Mouse (Mus musculus) G1E (cell line): ENCODE data around the gene Sptb. TPM values are rescaled to one million over a fixed set of nuclear protein-coding genes. Genes with fewer than 3 reads are reported as not detected.

Source experiments
- ATAC-seq: 2 replicates; pipeline ENCODE4 v1.8.0; 2016; ENCODE audit warnings: mild to moderate bottlenecking; ENCODE audit not compliant: insufficient number of reproducible peaks, poor library complexity, low FRiP score, severe bottlenecking; ENCODE audit errors: extremely low read depth
- DNase-seq: peaks from one replicate; pipeline ENCODE4 v3.0.0; 2012; ENCODE audit warnings: low spot score
- H3K27me3 ChIP-seq: 2 replicates; pipeline ENCODE4 v1.6.1; 2012; ENCODE audit warnings: mild to moderate bottlenecking, low read length, inconsistent platforms; ENCODE audit not compliant: insufficient read depth
- H3K36me3 ChIP-seq: replicated peaks from 2 replicates; pipeline ENCODE3; 2012; ENCODE audit warnings: mild to moderate bottlenecking, inconsistent platforms
- H3K4me1 ChIP-seq: 2 replicates; pipeline ENCODE4 v1.6.1; 2012; ENCODE audit warnings: low read depth, low read length, inconsistent platforms, mixed read lengths; ENCODE audit not compliant: insufficient read depth
- H3K4me3 ChIP-seq: 2 replicates; pipeline ENCODE4 v1.5.1; 2012; ENCODE audit warnings: low read depth, mild to moderate bottlenecking, inconsistent platforms, low read length, moderate library complexity, mixed read lengths
- H3K9me3 ChIP-seq: replicated peaks from 2 replicates; pipeline ENCODE4 v1.6.1; 2012; ENCODE audit warnings: inconsistent platforms
- CTCF ChIP-seq: IDR thresholded peaks from 2 replicates; pipeline ENCODE4 v1.5.1; 2012; ENCODE audit warnings: low read depth, low read length, inconsistent platforms, mixed read lengths
- GATA1 ChIP-seq: IDR thresholded peaks from 2 replicates; pipeline ENCODE4 v1.6.1; 2012; ENCODE audit warnings: borderline replicate concordance, low read length, inconsistent platforms, mixed read lengths
- GATA2 ChIP-seq: IDR thresholded peaks from 2 replicates; pipeline ENCODE4 v1.6.1; 2012; ENCODE audit warnings: low read depth, low read length, inconsistent platforms, borderline replicate concordance
- POLR2AphosphoS5 ChIP-seq: IDR thresholded peaks from 2 replicates; pipeline ENCODE4 v1.6.1; 2012; ENCODE audit warnings: low read depth, low read length, inconsistent platforms; ENCODE audit not compliant: insufficient replicate concordance
- TAL1 ChIP-seq: conservative IDR thresholded peaks from 2 replicates; pipeline ENCODE4 v1.6.1; 2012; ENCODE audit warnings: low read depth, low read length, inconsistent platforms, mixed read lengths
- polyA plus RNA-seq: library from polyadenylated mRNA; stranded (reverse); fragments of >175 nt; gene quantifications from 2 replicates; pipeline ENCODE4 v1.2.3, GENCODE M21; 2012
- total RNA-seq, 2 experiments: library from RNA; stranded (forward) in 1 of 2; stranded (reverse) in 1 of 2; fragments of 200-1000 nt in 1 of 2; fragments of >200 nt in 1 of 2; fragmentation: Nextera tagmentation in 1 of 2; gene quantifications; 2 replicates each; pipeline ENCODE4 v1.2.3; 2014 to 2017

The Sptb gene
- total and polyA plus RNA-seq, 3 experiments = 78.7 to 231 (median 169) TPM

- Histone ChIP-seq H3K27me3 (no peaks in the 10 kb centered on the region), H3K36me3 (peaks cover 88% of the 10 kb centered on the region), H3K4me3 (no peak overlapping the region), H3K4me1 (peaks cover 53% of the 10 kb centered on the region), H3K9me3 (no peaks in the 10 kb centered on the region)
- no peak for ATAC-seq
- TF ChIP-seq TAL1 = no peak
- TF ChIP-seq GATA2 = no peak
- no peak for TF ChIP-seq GATA1
- TF ChIP-seq POLR2AphosphoS5 = no peak
- no peak for TF ChIP-seq CTCF
- no peak for DNase-seq
Observed at GRCm38 (mm10) chr12:76642616-76643015, 67.7 kb downstream of the Sptb start.

- DNase-seq = no peak
- no peak for TF ChIP-seq CTCF
- no peak for TF ChIP-seq POLR2AphosphoS5
- TF ChIP-seq GATA2 = no peak
- no peak for TF ChIP-seq TAL1
- no peak for TF ChIP-seq GATA1
- H3K27me3 ChIP-seq = no peaks in the 10 kb centered on the region
- no peak for ATAC-seq
- H3K36me3 ChIP-seq = peaks cover 78% of the 10 kb centered on the region
- no peak overlapping the region for H3K4me3 ChIP-seq
- no peaks in the 10 kb centered on the region for H3K9me3 ChIP-seq
- H3K4me1 ChIP-seq = peaks cover 43% of the 10 kb centered on the region
Observed at GRCm38 (mm10) chr12:76640620-76641019, 69.7 kb downstream of the Sptb start.

GRCm38 (mm10) chr12:76634899-76635693 lies 75.3 kb downstream of the Sptb start:
- TF ChIP-seq GATA1 (no peak), POLR2AphosphoS5 (no peak), GATA2 (no peak), TAL1 (no peak), CTCF (no peak)
- Histone ChIP-seq H3K4me1 (peaks cover 16% of the 10 kb centered on the region), H3K9me3 (no peaks in the 10 kb centered on the region), H3K27me3 (no peaks in the 10 kb centered on the region), H3K4me3 (no peak overlapping the region), H3K36me3 (peaks cover 84% of the 10 kb centered on the region)
- no peak for ATAC-seq
- no peak for DNase-seq

- Histone ChIP-seq H3K4me1 (peaks cover 21% of the 10 kb centered on the region), H3K4me3 (no peak overlapping the region), H3K36me3 (peaks cover 100% of the 10 kb centered on the region), H3K9me3 (no peaks in the 10 kb centered on the region), H3K27me3 (no peaks in the 10 kb centered on the region)
- TF ChIP-seq CTCF (no peak), TAL1 (no peak), GATA1 (no peak)
- ATAC-seq = no peak
- no peak for DNase-seq
Observed at GRCm38 (mm10) chr12:76623374-76623773, 87.0 kb downstream of the Sptb start.

GRCm38 (mm10) chr12:76619847-76620246 lies 90.5 kb downstream of the Sptb start:
- no peak for ATAC-seq
- no peak overlapping the region for H3K4me3 ChIP-seq

GRCm38 (mm10) chr12:76618175-76618574 lies 92.2 kb downstream of the Sptb start:
- TF ChIP-seq GATA2 (no peak), POLR2AphosphoS5 (no peak), TAL1 (no peak), GATA1 (no peak), CTCF (no peak)
- no peaks in the 10 kb centered on the region for H3K27me3 ChIP-seq
- H3K36me3 ChIP-seq = peaks cover 100% of the 10 kb centered on the region
- ATAC-seq = no peak
- no peak for DNase-seq
- H3K9me3 ChIP-seq = no peaks in the 10 kb centered on the region
- H3K4me1 ChIP-seq = peaks cover 23% of the 10 kb centered on the region
- no peak overlapping the region for H3K4me3 ChIP-seq

More at GRCm38 (mm10) chr12:76619847-76620246, 90.5 kb downstream of the Sptb start:
- peaks cover 100% of the 10 kb centered on the region for H3K36me3 ChIP-seq
- H3K9me3 ChIP-seq = no peaks in the 10 kb centered on the region
- H3K27me3 ChIP-seq = no peaks in the 10 kb centered on the region
- H3K4me1 ChIP-seq = peaks cover 26% of the 10 kb centered on the region
- no peak for DNase-seq
- no peak for TF ChIP-seq GATA1
- no peak for TF ChIP-seq CTCF
- TF ChIP-seq GATA2 = no peak
- TF ChIP-seq POLR2AphosphoS5 = no peak
- TF ChIP-seq TAL1 = no peak

- H3K9me3 ChIP-seq = no peaks in the 10 kb centered on the region
- ATAC-seq (no peak), DNase-seq (no peak)
- H3K27me3 ChIP-seq = no peaks in the 10 kb centered on the region
- no peak overlapping the region for H3K4me3 ChIP-seq
- peaks cover 100% of the 10 kb centered on the region for H3K36me3 ChIP-seq
- TF ChIP-seq GATA1 = no peak
- TF ChIP-seq POLR2AphosphoS5 = no peak
- TF ChIP-seq TAL1 = no peak
- no peak for TF ChIP-seq CTCF
- no peak for TF ChIP-seq GATA2
- H3K4me1 ChIP-seq = peaks cover 12% of the 10 kb centered on the region
Observed at GRCm38 (mm10) chr12:76615580-76615937, 94.8 kb downstream of the Sptb start.
